Comparison of ENCODE assay signal across 10 mouse cellular contexts in genomic region chr6:109730026-109730425, GRCm38 (mm10).
"Had no signal": no experiment of that assay in that cellular context is flagged by ENCODE, and none has a peak within 500 bp of the region (broad histone marks: within the 10 kb centered on the region; RNA-seq: fewer than 3 reads in every experiment).

No protein-coding gene starts in this region.

- DNase-seq: kidney, adult 18-20 months; kidney, postnatal 10 days; kidney, postnatal 4 days; lung, embryonic 14.5 days; lung, postnatal 10 days; lung, postnatal 4 days; midbrain, embryonic 14.5 days; right cerebral cortex, postnatal 25 days; thymus, adult 2 months; thymus, postnatal 36 days had no signal
